Mouse (Mus musculus) liver, embryonic 16.5 days (tissue): ENCODE data around the gene E2f2. TPM values are rescaled to one million over a fixed set of nuclear protein-coding genes. Genes with fewer than 3 reads are reported as not detected.

Experiments
- ATAC-seq: fragments of 200-750 bp; cut with Nextera tagmentation; 2 replicates; pipeline ENCODE4 v1.8.0; 2017; ENCODE audit warnings: low read depth, mild to moderate bottlenecking, moderate number of reproducible peaks, moderate library complexity
- H3K27ac ChIP-seq: fragments of 300-500 bp; sonication (generic); 2 replicates; pipeline ENCODE4 v1.5.1; 2014; ENCODE audit warnings: mild to moderate bottlenecking, low read length
- H3K27me3 ChIP-seq: fragments of 300-500 bp; sonication (generic); 2 replicates; pipeline ENCODE4 v1.6.1; 2014; ENCODE audit warnings: low read depth, low read length, mixed read lengths; ENCODE audit not compliant: control insufficient read depth, insufficient read depth
- H3K36me3 ChIP-seq: fragments of 300-500 bp; sonication (generic); 2 replicates; pipeline ENCODE4 v1.6.1; 2014; ENCODE audit warnings: mild to moderate bottlenecking; ENCODE audit not compliant: control insufficient read depth, insufficient read depth
- H3K4me1 ChIP-seq: fragments of 300-500 bp; sonication (generic); 2 replicates; pipeline ENCODE4 v1.6.1; 2014; ENCODE audit warnings: low read depth, low read length, mixed read lengths; ENCODE audit not compliant: control insufficient read depth
- H3K4me2 ChIP-seq: fragments of 300-500 bp; sonication (generic); 2 replicates; pipeline ENCODE4 v1.6.1; 2014; ENCODE audit warnings: low read depth, low read length, mixed read lengths
- H3K4me3 ChIP-seq: fragments of 300-500 bp; sonication (generic); 2 replicates; pipeline ENCODE4 v1.5.1; 2014; ENCODE audit warnings: low read depth, mild to moderate bottlenecking, low read length
- H3K9ac ChIP-seq: fragments of 300-500 bp; sonication (generic); 2 replicates; pipeline ENCODE4 v1.6.1; 2014; ENCODE audit warnings: low read depth, low read length
- H3K9me3 ChIP-seq: fragments of 300-500 bp; sonication (generic); replicated peaks from 2 replicates; pipeline ENCODE4 v1.6.1; 2016; ENCODE audit warnings: low read length; ENCODE audit not compliant: control insufficient read depth
- WGBS: fragments of 180-500 bp; shearing (Covaris S2); extraction: QIAGEN DNeasy Blood & Tissue Kit; methylation state at CpG from one replicate; pipeline ENCODE4 v1.1.7; 2014; ENCODE audit not compliant: insufficient replicate concordance; 5-methylcytosine and 5-hydroxymethylcytosine counted together
- polyA plus RNA-seq: library from polyadenylated mRNA; unstranded; fragments of >200 nt; fragmentation: Nextera tagmentation; extraction: Ambion mirVana; gene quantifications from 2 replicates; pipeline ENCODE4 v1.2.1, GENCODE M21; 2015

Gene E2f2
- polyA plus RNA-seq, 1 experiment from 2014 or later = 93.6 TPM

DNA sequence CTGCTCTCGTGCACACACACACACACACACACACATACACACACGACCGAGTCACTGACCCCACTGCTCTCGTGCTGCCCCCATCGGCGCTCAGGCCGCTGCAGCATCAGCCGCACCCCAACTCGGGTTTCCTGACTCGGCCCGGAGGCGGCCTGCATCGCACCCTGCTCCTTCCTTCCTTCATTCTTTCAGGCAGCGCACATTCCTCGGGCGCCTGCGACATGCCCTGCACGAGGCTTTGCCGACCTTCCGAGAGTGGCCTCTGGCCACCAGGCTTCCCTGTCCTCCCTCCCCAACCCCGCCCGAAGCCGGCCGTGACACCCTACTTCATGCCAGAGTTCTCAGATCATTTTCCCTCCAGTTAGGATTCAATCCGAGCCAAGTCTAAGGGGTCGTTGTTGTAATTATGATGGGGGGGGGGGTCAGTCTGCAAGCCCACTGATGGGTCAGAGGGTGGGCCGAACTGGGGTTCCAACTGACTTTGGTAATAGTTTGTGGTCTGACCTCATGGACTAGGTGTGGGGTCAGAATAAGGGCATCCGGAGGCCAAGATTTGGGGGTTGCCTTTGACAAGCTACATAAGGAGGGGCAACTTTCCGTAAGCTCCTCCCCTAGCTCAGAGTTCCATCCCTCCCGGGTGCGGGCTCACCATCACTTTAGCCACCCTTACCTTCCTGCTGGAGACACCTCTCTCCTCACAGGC, 23.7 kb upstream of the E2f2 start:
- H3K4me2 ChIP-seq = peak overlapping the region; percentile 68
- peaks cover 69% of the 10 kb centered on the region for H3K27me3 ChIP-seq
- ATAC-seq = peak; percentile 6
- H3K9ac ChIP-seq = no peak overlapping the region
- H3K4me3 ChIP-seq = peak overlapping the region; percentile 8; the same call in 1 of the 2 replicates
- H3K4me1 ChIP-seq = peaks cover 24% of the 10 kb centered on the region
- H3K27ac ChIP-seq = no peak overlapping the region
- H3K9me3 ChIP-seq = no peaks in the 10 kb centered on the region
- WGBS = 12% methylated on average over 30 of the region's 31 CpGs
- H3K36me3 ChIP-seq = no peaks in the 10 kb centered on the region

DNA sequence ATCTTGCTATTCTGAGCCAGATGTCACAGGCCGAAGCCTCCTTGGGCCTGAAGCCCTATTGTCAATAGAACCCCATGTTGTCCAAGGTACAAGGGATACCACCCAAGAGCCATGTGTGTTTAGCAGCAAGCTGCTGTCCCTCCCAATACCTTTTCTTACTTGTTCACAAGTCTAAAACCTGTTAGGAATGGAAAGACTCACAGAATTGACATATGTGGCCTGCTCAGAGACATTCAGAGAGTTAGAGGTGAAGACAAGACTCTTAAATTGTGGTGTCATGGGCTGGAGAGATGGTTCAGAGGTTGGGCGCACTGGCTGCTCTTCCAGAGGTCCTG, 23.2 kb upstream of the E2f2 start:
- Histone ChIP-seq H3K27ac (no peak overlapping the region), H3K27me3 (peaks cover 63% of the 10 kb centered on the region)

DNA sequence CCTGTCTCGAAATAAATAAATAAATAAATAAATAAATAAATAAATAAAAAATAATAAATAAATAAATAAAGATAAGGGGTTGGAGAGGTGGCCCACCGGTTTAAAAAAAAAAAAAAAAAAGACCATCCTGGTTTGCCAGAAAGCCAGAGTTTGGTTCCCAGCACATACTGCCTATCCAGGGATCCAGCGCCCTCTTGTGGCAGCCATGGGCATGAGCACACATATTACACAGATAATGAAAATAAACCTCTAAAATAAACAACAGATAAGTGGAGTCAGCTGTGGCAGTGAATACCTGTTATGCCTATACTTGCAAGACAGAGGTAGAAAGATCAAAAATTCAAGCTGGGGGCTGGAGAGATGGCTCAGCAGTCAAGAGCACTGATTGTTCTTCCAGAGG, 22.5 kb upstream of the E2f2 start:
- no peak overlapping the region for H3K4me2 ChIP-seq
- 29% methylated on average over 3 of the region's 3 CpGs for WGBS
- no peaks in the 10 kb centered on the region for H3K9me3 ChIP-seq
- ATAC-seq = no peak
- peaks cover 56% of the 10 kb centered on the region for H3K27me3 ChIP-seq
- H3K27ac ChIP-seq = no peak overlapping the region
- no peak overlapping the region for H3K4me3 ChIP-seq
- H3K36me3 ChIP-seq = no peaks in the 10 kb centered on the region
- no peak overlapping the region for H3K9ac ChIP-seq
- peaks cover 13% of the 10 kb centered on the region for H3K4me1 ChIP-seq

More for the DNA sequence above, 23.2 kb upstream of the E2f2 start:
- peaks cover 20% of the 10 kb centered on the region for H3K4me1 ChIP-seq
- ATAC-seq = no peak
- no peaks in the 10 kb centered on the region for H3K9me3 ChIP-seq
- H3K9ac ChIP-seq = no peak overlapping the region
- no peak overlapping the region for H3K4me3 ChIP-seq
- no peak overlapping the region for H3K4me2 ChIP-seq
- 82% methylated on average over 2 of the region's 2 CpGs for WGBS
- H3K36me3 ChIP-seq = no peaks in the 10 kb centered on the region

DNA sequence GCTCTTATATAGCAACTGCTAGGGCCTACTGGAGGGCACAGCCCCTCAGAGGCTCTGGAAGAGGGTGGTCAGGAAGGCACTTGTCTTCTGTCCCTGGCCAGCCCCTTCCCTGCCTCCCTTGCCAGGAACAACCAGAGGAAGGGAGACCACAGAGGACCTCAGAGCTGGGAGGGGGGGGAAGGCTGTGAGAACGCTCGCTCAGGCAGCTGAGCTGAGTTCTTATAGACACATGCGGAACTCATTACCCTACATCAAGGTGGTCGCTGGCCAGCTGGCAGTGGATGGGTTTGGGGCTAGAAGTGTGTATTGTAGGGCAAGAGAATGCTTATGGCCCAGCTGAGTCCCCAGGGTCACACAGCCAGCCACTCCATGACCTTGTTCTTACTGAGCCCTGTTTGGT, 21.6 kb upstream of the E2f2 start:
- no peak for ATAC-seq
- no peaks in the 10 kb centered on the region for H3K36me3 ChIP-seq
- no peak overlapping the region for H3K27ac ChIP-seq
- H3K4me3 ChIP-seq = no peak overlapping the region
- peaks cover 48% of the 10 kb centered on the region for H3K27me3 ChIP-seq
- peaks cover 11% of the 10 kb centered on the region for H3K4me1 ChIP-seq
- no peak overlapping the region for H3K4me2 ChIP-seq
- WGBS = 54% methylated on average over 4 of the region's 4 CpGs
- no peak overlapping the region for H3K9ac ChIP-seq
- H3K9me3 ChIP-seq = no peaks in the 10 kb centered on the region

DNA sequence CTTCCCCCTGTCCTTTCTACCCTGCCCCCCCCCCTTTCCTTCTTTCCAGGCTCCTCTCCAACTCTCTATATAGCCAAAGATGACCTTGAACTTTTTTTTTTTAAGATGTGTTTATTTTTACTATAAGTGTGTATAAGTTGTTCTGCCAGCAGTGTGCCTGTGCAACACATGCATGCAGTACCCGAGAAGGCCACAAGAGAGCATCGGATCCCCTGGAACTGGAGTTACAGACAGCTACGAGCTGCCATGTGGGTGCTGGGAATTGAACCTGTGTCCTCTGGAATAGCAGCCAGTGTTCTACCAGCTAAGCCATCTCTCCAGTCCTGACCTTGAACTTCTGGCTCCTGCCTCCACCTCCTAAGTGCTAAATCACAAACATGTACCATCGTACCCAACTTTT, 19.4 kb upstream of the E2f2 start:
- Histone ChIP-seq H3K4me2 (no peak overlapping the region), H3K36me3 (no peaks in the 10 kb centered on the region), H3K27me3 (peaks cover 25% of the 10 kb centered on the region), H3K4me3 (no peak overlapping the region), H3K9ac (no peak overlapping the region), H3K27ac (no peak overlapping the region), H3K9me3 (no peaks in the 10 kb centered on the region), H3K4me1 (peaks cover 6% of the 10 kb centered on the region)
- WGBS = 70% methylated on average over 4 of the region's 4 CpGs
- ATAC-seq = no peak

DNA sequence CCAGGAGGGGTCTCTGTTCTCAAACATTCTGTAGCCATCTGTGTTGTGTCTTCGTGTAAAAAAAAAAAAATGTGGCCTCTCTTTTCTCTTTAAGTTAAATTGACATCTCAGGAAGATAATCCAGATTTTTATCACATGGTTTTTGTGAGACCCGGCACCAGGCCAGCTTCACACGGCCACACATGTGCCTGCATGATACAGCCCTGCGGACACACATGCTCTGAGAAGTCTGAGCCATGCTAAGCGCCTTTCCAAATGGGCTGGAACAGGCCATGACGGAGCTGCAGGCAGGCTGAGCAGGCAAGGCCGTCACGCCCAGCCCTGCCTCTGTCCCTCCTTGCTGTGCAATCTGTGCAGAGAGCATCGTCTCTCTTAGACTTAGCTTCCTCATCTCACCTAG, 17.7 kb upstream of the E2f2 start:
- Histone ChIP-seq H3K27me3 (peaks cover 10% of the 10 kb centered on the region), H3K9ac (no peak overlapping the region), H3K4me2 (no peak overlapping the region), H3K4me3 (no peak overlapping the region), H3K27ac (no peak overlapping the region), H3K4me1 (no peaks in the 10 kb centered on the region), H3K9me3 (no peaks in the 10 kb centered on the region), H3K36me3 (no peaks in the 10 kb centered on the region)
- no peak for ATAC-seq
- 55% methylated on average over 9 of the region's 9 CpGs for WGBS

DNA sequence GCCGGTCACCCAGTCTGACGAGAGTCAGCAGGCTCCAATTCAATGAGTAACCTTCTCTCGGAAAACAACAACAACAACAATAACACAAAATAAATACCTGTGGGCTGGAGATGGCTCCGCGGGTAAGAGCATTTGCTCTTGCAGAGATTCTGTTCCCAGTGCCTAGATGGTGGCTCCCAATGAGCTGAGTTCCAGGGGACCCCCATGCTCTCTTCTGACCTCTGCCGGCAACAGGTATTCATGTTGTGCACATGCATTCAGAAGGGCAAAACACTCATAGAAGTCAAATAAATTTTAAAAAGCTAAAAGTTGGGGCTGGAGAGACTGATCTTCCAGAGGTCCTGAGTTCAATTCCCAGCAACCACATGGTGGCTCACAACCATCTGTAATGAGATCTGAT, 13.7 kb upstream of the E2f2 start:
- Histone ChIP-seq H3K9ac (no peak overlapping the region), H3K4me3 (no peak overlapping the region), H3K9me3 (no peaks in the 10 kb centered on the region), H3K27me3 (no peaks in the 10 kb centered on the region; the same call in 1 of the 2 replicates), H3K4me2 (no peak overlapping the region), H3K4me1 (no peaks in the 10 kb centered on the region; the same call in 1 of the 2 replicates), H3K36me3 (no peaks in the 10 kb centered on the region), H3K27ac (no peak overlapping the region)
- 72% methylated on average over 6 of the region's 6 CpGs for WGBS
- ATAC-seq = no peak

DNA sequence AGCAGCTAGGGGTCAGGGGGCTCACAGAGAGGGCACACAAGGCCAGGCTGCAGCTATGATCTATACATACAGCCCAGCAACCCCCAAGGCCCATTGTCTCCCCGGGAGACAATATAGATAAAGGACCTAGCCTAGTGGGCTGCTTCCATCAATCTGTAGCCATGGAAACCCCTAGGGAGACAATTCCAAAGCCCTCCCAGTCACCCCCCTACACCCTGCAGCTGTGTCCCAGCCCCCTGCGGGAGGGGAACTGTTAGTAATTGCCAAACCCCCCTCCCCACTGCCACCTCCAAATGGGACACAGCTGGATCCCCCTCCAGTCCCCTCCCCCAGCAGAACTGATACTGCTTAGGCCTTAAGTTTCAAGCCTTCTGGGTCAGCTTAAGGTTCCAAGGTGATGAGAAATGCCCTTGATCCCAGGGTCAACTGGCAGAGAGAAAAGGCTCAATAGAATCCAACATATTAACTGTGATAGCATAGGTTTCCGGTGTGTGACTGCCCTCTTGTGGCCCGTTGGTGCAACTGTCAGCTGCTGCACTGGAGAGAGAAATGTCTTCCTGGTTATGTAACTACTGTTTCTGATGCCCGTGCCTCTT, 12.3 kb upstream of the E2f2 start:
- H3K36me3 ChIP-seq = no peaks in the 10 kb centered on the region
- H3K4me1 ChIP-seq = peaks cover 2% of the 10 kb centered on the region
- WGBS = 15% methylated on average over 5 of the region's 5 CpGs
- H3K9ac ChIP-seq = no peak overlapping the region
- no peaks in the 10 kb centered on the region for H3K9me3 ChIP-seq
- H3K4me3 ChIP-seq = no peak overlapping the region
- ATAC-seq = peak; percentile 43; the same call in 1 of the 2 replicates
- H3K27me3 ChIP-seq = no peaks in the 10 kb centered on the region; the same call in 1 of the 2 replicates
- H3K4me2 ChIP-seq = no peak overlapping the region
- H3K27ac ChIP-seq = no peak overlapping the region

DNA sequence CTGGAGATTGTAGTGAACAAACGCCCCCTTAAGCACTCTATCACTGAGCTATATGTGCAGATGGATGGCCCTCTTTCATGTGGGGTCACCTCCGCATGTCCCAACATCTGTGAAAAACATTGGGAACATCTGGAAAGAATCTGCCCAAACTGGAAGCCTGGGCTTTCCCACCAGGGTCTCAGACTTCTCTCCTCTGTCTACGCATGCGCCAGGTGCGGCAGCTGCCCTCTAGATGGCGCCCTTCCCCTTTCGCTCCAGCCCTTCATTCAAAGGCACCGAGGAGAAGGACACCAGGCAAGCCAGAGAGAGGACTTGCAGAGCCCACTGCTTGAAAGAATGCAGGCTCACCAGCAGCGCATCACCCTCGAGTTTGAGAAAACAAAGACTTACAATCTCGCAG, 8.7 kb upstream of the E2f2 start:
- no peak overlapping the region for H3K9ac ChIP-seq
- no peak overlapping the region for H3K4me2 ChIP-seq
- H3K27ac ChIP-seq = no peak overlapping the region
- peaks cover 2% of the 10 kb centered on the region for H3K4me1 ChIP-seq
- no peaks in the 10 kb centered on the region for H3K36me3 ChIP-seq
- WGBS = under 1% methylated on average over 11 of the region's 11 CpGs
- ATAC-seq = peak; percentile 70
- no peaks in the 10 kb centered on the region for H3K27me3 ChIP-seq
- H3K9me3 ChIP-seq = no peaks in the 10 kb centered on the region
- H3K4me3 ChIP-seq = no peak overlapping the region
